Mouse (Mus musculus) limb, embryonic 13.5 days (tissue): ENCODE data around the gene Herc3. TPM values are rescaled to one million over a fixed set of nuclear protein-coding genes. Genes with fewer than 3 reads are reported as not detected.

Source experiments
- ATAC-seq: fragments of 200-750 bp; cut with Nextera tagmentation; 2 replicates; pipeline ENCODE4 v1.8.0; 2017; ENCODE audit warnings: low read depth, moderate number of reproducible peaks, moderate TSS enrichment; ENCODE audit not compliant: low FRiP score
- H3K27ac ChIP-seq: fragments of 300-500 bp; sonication (generic); 2 replicates; pipeline ENCODE4 v1.5.1; 2015; ENCODE audit warnings: inconsistent platforms, mild to moderate bottlenecking, moderate library complexity
- H3K27me3 ChIP-seq: fragments of 300-500 bp; sonication (generic); 2 replicates; pipeline ENCODE4 v1.6.1; 2015; ENCODE audit warnings: mild to moderate bottlenecking, inconsistent platforms
- H3K36me3 ChIP-seq: fragments of 300-500 bp; sonication (generic); 2 replicates; pipeline ENCODE4 v1.6.1; 2015; ENCODE audit warnings: inconsistent platforms, mild to moderate bottlenecking, moderate library complexity
- H3K4me1 ChIP-seq: fragments of 300-500 bp; sonication (generic); 2 replicates; pipeline ENCODE4 v1.6.1; 2015; ENCODE audit warnings: inconsistent platforms
- H3K4me2 ChIP-seq: fragments of 300-500 bp; sonication (generic); replicated peaks from 2 replicates; pipeline ENCODE4 v1.6.1; 2015; ENCODE audit warnings: inconsistent platforms, mild to moderate bottlenecking, moderate library complexity
- H3K4me3 ChIP-seq: fragments of 300-500 bp; sonication (generic); 2 replicates; pipeline ENCODE4 v1.5.1; 2015; ENCODE audit warnings: moderate library complexity, mild to moderate bottlenecking, inconsistent platforms
- H3K9ac ChIP-seq: fragments of 300-500 bp; sonication (generic); 2 replicates; pipeline ENCODE4 v1.6.1; 2015; ENCODE audit warnings: mild to moderate bottlenecking, inconsistent platforms
- H3K9me3 ChIP-seq: fragments of 300-500 bp; sonication (generic); 2 replicates; pipeline ENCODE4 v1.6.1; 2016; ENCODE audit warnings: inconsistent platforms
- WGBS: fragments of 180-500 bp; shearing (Covaris S2); methylation state at CpG from one replicate; pipeline ENCODE4 v1.1.7; 2015; 5-methylcytosine and 5-hydroxymethylcytosine counted together
- polyA plus RNA-seq: library from polyadenylated mRNA; unstranded; fragments of >200 nt; fragmentation: Nextera tagmentation; extraction: Ambion mirVana; gene quantifications from 2 replicates; pipeline ENCODE4 v1.2.1, GENCODE M21; 2015

Gene Herc3
- polyA plus RNA-seq, 1 experiment from 2014 or later: 7.5 TPM

DNA sequence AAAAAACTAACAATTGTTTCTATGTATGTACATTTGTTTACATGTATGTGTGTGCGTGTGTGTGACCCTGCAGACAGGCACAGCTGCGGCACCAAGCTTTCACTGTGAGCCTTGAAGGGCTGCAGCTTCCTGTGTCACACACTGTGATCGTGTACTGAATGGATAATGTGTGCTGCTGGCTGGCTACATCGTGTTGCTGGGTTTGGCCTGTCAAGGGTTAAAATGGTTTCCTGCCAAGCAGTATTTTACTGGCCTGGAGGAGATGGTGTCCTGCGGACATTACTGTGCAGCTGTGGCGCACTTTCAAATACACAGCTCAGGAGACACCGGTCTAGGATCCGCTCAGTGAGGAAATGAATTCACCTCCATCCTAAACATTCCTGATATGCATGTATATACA, 71.9 kb downstream of the Herc3 start:
- ATAC-seq: peak; percentile 71
- WGBS: 21% methylated on average over 8 of the region's 8 CpGs
- Histone ChIP-seq H3K27ac (no peak overlapping the region), H3K9me3 (peaks cover 20% of the 10 kb centered on the region), H3K4me2 (0 out of 2 replicates have a peak overlapping the region, but pooled peaks have one; percentile 21), H3K9ac (no peak overlapping the region), H3K4me3 (no peak overlapping the region), H3K27me3 (no peaks in the 10 kb centered on the region), H3K36me3 (no peaks in the 10 kb centered on the region; the same call in 1 of the 2 replicates), H3K4me1 (peaks cover 12% of the 10 kb centered on the region)

DNA sequence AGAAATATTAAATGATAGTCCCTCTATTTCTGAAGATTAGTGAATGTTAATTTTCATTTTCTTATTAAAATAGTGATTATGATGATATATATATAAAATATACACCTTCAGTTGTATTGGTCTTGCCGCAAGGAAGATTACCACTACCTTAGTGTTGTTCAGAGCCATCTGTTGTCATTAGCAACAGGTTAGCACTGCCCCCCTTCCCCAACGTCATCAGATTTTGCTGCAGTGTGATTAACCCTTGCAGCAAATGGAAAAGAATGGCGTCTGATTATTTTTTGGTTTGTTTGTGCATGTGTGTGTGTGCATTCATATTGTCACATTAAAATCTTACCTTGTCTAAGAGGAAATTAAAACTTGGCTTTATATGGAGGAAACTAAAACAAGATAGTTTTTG, 73.3 kb downstream of the Herc3 start:
- no peak for ATAC-seq
- WGBS: 47% methylated on average over 3 of the region's 3 CpGs
- no peak overlapping the region for H3K27ac ChIP-seq

DNA sequence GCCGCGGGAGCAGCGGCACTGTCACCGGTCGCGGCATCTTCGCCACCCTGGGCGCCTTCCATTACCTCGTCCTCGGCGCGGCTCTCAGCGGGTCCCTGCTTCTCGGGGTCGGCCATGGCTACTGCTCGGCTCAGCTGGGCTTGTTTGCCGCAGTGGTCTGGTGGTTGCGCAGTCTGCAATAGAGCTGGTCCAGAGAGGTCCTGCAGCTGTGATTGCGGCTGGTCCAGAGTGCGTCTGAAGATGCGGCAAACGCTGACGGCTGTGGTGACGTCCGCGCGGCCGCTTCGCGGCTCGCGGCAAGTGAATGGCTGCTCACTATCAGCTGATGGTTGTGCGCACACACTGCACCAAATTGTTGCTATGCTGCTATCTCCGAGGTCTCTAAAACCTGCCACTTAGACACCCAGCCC, 75.6 kb downstream of the Herc3 start, which contains the start of gene Nap1l5:
Nap1l5 (minus strand) TSS at position 225 of the 410 bp plus-strand sequence.
- WGBS: 51% methylated on average over 34 of the region's 34 CpGs
- peak within 1 kb of the TSS; percentile 43; the same call in 1 of the 2 replicates for H3K9ac ChIP-seq

More for the DNA sequence above, 73.3 kb downstream of the Herc3 start:
- Histone ChIP-seq H3K4me2 (no peak overlapping the region), H3K36me3 (no peaks in the 10 kb centered on the region; the same call in 1 of the 2 replicates), H3K4me1 (peaks cover 12% of the 10 kb centered on the region), H3K27me3 (no peaks in the 10 kb centered on the region), H3K4me3 (no peak overlapping the region), H3K9ac (no peak overlapping the region), H3K9me3 (peaks cover 20% of the 10 kb centered on the region)

DNA sequence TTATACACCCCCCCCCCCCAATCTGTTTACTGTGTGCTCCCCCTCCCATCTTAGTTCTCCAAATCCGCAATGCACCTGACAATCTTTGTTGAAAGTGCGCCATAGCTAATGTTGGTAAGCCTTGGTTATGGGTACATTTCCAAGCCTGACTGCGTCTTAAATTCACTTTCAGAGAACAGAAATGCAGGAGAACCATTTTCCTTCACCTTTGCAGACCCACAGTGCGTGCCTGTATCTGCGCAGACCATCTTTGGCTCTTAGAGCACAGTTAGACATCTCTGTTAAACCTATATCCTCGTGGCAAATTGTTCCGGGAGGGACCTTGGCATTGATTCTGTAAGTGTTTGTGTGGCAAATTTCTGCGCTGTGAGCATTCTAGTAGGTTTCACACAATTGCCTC, 76.1 kb downstream of the Herc3 start:
- H3K4me3 ChIP-seq: peak overlapping the region; percentile 47
- no peak for ATAC-seq

More for the DNA sequence above, 75.6 kb downstream of the Herc3 start, which contains the start of gene Nap1l5:
- H3K27ac ChIP-seq: no peak within 1 kb of the TSS
- H3K4me1 ChIP-seq: peaks cover 8% of the 10 kb centered on the region
- ATAC-seq: peak; percentile 64; the same call in 1 of the 2 replicates
- H3K27me3 ChIP-seq: no peaks in the 10 kb centered on the region
- H3K4me2 ChIP-seq: peak within 1 kb of the TSS; percentile 74
- H3K4me3 ChIP-seq: peak within 1 kb of the TSS; percentile 47
- peaks cover 20% of the 10 kb centered on the region for H3K9me3 ChIP-seq
- no peaks in the 10 kb centered on the region; the same call in 1 of the 2 replicates for H3K36me3 ChIP-seq

DNA sequence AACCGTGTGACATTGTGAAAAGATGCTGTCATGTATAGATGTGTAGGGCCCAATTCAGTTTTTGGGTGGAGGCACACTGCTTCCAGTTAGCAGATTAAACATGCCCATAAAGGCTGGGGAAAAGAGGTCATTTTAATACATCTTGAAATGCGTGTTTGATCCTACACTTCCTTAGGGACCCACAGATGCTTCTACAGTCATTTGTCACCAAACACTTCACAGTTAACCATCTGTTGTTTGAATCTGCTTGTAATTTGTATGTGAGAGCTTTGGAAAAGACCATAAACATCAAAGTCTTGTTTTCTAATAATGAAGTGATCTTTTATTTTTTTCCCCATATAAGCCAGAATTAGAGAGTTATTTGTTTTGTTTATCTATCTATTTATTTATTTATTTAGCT, 76.5 kb downstream of the Herc3 start:
- ATAC-seq: no peak
- WGBS: 62% methylated on average over 2 of the region's 2 CpGs
- H3K4me2 ChIP-seq: no peak overlapping the region

More for the DNA sequence above, 76.1 kb downstream of the Herc3 start:
- H3K9ac ChIP-seq: no peak overlapping the region
- H3K27me3 ChIP-seq: no peaks in the 10 kb centered on the region
- peaks cover 20% of the 10 kb centered on the region for H3K9me3 ChIP-seq
- peak overlapping the region; percentile 74 for H3K4me2 ChIP-seq
- 71% methylated on average over 8 of the region's 8 CpGs for WGBS
- no peaks in the 10 kb centered on the region; the same call in 1 of the 2 replicates for H3K36me3 ChIP-seq
- H3K4me1 ChIP-seq: peaks cover 6% of the 10 kb centered on the region
- no peak overlapping the region for H3K27ac ChIP-seq

DNA sequence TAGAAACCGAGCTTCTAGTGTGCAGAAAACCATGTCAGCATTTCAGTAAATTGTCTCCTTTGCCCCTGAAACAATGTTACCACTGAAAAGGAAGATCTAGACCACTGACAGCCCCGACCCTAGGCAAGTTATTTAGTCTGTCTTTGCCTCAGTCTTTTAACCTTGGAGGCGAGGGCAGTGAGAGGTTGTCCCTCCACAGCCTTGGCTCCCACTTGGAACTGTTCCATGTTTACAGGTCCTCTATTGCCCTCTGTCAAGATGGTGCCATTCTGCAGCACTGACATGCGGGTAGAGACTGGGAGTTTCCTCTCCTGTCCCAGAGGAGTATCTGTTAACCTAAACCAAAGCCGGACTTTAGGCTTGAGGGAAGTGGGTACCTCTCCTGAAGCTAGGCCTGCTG, 81.6 kb downstream of the Herc3 start:
- no peak for ATAC-seq
- Histone ChIP-seq H3K4me1 (no peaks in the 10 kb centered on the region), H3K27ac (no peak overlapping the region), H3K36me3 (peaks cover 4% of the 10 kb centered on the region; the same call in 1 of the 2 replicates), H3K4me2 (no peak overlapping the region), H3K4me3 (no peak overlapping the region), H3K9me3 (no peaks in the 10 kb centered on the region), H3K27me3 (no peaks in the 10 kb centered on the region), H3K9ac (no peak overlapping the region)
- 81% methylated on average over 5 of the region's 5 CpGs for WGBS

More for the DNA sequence above, 76.5 kb downstream of the Herc3 start:
- Histone ChIP-seq H3K9me3 (peaks cover 20% of the 10 kb centered on the region), H3K9ac (no peak overlapping the region), H3K27me3 (no peaks in the 10 kb centered on the region), H3K36me3 (no peaks in the 10 kb centered on the region; the same call in 1 of the 2 replicates), H3K27ac (no peak overlapping the region), H3K4me1 (peaks cover 6% of the 10 kb centered on the region), H3K4me3 (no peak overlapping the region)

DNA sequence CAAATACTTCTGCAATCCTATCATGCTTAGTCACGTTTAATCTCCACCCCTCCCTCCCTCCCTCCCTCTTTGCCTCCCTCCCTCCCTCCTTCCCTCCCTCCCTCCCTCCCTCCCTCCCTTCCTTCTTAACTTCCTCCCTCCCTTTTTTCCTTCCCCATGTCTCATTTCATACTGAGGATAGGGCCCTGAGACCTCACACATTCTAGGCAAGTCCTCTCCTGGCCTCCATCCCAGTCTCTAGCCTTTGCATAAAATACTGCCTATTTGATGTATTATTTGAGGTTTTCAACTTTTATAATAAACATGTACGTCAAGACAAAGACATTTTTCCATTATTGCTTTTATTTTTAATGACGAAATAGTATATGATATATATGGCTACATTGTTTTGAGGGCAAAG, 82.3 kb downstream of the Herc3 start:
- no peaks in the 10 kb centered on the region for H3K4me1 ChIP-seq
- no peaks in the 10 kb centered on the region for H3K9me3 ChIP-seq
- no peak overlapping the region for H3K4me2 ChIP-seq
- 71% methylated on average over 3 of the region's 3 CpGs for WGBS
- H3K27ac ChIP-seq: no peak overlapping the region
- no peak for ATAC-seq
- no peaks in the 10 kb centered on the region for H3K27me3 ChIP-seq
- H3K4me3 ChIP-seq: no peak overlapping the region
- peaks cover 4% of the 10 kb centered on the region; the same call in 1 of the 2 replicates for H3K36me3 ChIP-seq
- no peak overlapping the region for H3K9ac ChIP-seq

DNA sequence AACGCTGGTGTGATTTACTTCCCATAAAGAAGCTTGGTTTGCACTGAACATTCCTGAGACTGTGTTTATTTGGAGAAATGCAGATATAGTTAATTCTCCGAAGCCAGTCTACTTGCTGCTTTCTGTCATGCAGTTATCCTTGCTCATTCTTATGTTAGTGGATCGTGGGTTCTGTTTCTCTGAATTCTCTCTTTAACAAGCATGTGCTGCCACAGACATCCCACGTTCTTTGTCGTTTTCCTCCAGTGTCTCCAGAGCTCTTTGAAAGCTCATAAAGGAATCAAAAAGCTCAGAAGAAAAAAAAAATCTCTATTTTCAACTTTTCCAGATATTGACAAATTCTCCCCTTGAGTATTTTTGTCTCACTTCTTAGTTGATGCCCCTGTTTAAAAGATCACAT, 82.7 kb downstream of the Herc3 start:
- H3K27me3 ChIP-seq: no peaks in the 10 kb centered on the region
- no peaks in the 10 kb centered on the region for H3K9me3 ChIP-seq
- H3K27ac ChIP-seq: no peak overlapping the region
- H3K4me3 ChIP-seq: no peak overlapping the region
- peaks cover 7% of the 10 kb centered on the region; the same call in 1 of the 2 replicates for H3K36me3 ChIP-seq
- no peak overlapping the region for H3K4me2 ChIP-seq
- H3K4me1 ChIP-seq: no peaks in the 10 kb centered on the region
- ATAC-seq: no peak
- WGBS: 76% methylated on average over 5 of the region's 5 CpGs
- H3K9ac ChIP-seq: no peak overlapping the region

DNA sequence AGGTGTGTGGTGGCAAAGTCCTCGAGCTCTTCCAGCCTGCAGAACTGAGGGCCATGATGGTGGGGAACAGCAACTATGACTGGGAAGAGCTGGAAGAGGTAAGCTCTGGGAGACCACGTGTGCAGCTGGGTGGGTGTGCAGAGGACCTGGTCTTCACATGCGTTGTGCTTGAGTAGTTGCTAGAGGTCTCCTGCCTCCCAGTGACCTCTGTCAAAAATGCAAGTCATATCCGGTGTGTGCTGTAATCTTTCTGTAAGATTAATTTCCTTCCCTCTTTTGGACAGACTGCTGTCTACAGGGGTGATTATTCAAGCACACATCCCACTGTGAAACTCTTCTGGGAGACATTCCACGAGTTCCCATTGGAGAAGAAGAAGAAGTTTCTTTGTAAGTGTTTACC, 85.2 kb downstream of the Herc3 start:
- Histone ChIP-seq H3K27ac (no peak overlapping the region), H3K9ac (no peak overlapping the region), H3K4me2 (no peak overlapping the region), H3K4me3 (no peak overlapping the region), H3K36me3 (peaks cover 7% of the 10 kb centered on the region; the same call in 1 of the 2 replicates), H3K9me3 (no peaks in the 10 kb centered on the region), H3K27me3 (no peaks in the 10 kb centered on the region), H3K4me1 (no peaks in the 10 kb centered on the region)
- no peak for ATAC-seq
- WGBS: 91% methylated on average over 5 of the region's 5 CpGs

DNA sequence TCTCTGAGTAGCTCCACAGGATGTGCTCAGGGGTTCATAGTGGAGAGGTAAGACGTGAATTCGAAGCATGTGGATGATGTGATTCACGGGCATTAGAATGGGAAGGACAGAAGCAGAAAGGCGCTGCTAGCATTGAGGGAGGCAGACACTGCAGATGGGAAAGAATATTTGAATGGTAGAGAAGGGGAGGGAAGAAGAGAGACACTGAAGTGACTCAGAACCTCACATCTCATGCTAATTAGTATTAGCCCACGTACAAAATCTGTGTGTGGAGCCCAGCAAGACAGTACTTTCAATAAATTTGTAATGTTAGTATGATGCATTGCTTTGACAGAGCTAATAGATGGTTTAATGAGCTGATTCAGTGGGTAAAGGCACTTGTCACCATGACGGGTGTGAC, 89.5 kb downstream of the Herc3 start:
- Histone ChIP-seq H3K9me3 (no peaks in the 10 kb centered on the region), H3K4me3 (no peak overlapping the region), H3K9ac (no peak overlapping the region), H3K4me1 (no peaks in the 10 kb centered on the region), H3K27ac (no peak overlapping the region), H3K27me3 (no peaks in the 10 kb centered on the region), H3K4me2 (no peak overlapping the region), H3K36me3 (peaks cover 7% of the 10 kb centered on the region; the same call in 1 of the 2 replicates)
- 84% methylated on average over 6 of the region's 6 CpGs for WGBS
- ATAC-seq: no peak

DNA sequence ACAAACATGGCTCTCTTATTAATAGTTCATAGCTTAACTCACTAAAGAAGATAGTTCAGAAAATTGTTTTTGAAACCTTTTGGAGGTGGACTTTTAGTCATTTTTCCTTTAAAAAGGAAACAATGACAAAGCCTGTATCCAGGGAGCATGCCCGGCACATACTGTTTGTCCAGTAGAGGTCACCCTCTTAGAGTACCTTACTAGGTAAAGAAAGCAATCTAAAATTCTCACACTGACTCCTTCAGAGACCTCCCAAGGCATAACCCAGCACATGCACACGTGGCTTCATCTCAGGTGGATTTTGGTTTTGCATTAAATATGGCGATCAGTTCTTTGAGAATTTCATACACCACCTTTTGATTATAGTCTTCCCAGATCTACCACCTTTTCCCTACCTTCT, 90.4 kb downstream of the Herc3 start:
- WGBS: 52% methylated on average over 3 of the region's 3 CpGs
- Histone ChIP-seq H3K4me1 (no peaks in the 10 kb centered on the region), H3K4me3 (no peak overlapping the region), H3K4me2 (no peak overlapping the region), H3K27me3 (no peaks in the 10 kb centered on the region), H3K9me3 (no peaks in the 10 kb centered on the region), H3K36me3 (0 out of 2 replicates have a peak, but pooled peaks cover 3% of the 10 kb centered on the region), H3K27ac (no peak overlapping the region), H3K9ac (no peak overlapping the region)
- no peak for ATAC-seq

DNA sequence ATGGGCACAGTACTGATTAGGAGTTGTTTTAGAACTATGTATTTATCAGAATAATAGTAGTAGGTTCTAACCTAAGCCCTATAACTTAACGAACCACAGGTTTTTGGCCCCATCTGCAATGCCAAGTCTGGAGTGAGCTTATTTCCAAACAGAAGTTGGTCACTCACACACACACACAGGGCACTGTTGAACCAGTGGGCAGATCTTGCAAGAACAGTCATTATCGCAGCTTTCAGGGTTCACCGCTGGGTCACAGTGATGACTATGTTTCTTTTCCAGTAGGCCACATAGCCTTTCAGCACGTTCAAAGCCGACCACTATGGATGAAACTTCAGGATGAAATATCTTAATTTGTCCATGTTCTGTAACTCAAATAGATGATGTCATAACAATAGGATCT, 91.2 kb downstream of the Herc3 start:
- WGBS: 84% methylated on average over 5 of the region's 5 CpGs
- no peaks in the 10 kb centered on the region for H3K4me1 ChIP-seq
- H3K4me2 ChIP-seq: no peak overlapping the region
- no peak overlapping the region for H3K9ac ChIP-seq
- no peak overlapping the region for H3K27ac ChIP-seq
- no peaks in the 10 kb centered on the region for H3K9me3 ChIP-seq
- ATAC-seq: no peak
- no peaks in the 10 kb centered on the region for H3K27me3 ChIP-seq
- H3K4me3 ChIP-seq: no peak overlapping the region
- H3K36me3 ChIP-seq: 0 out of 2 replicates have a peak, but pooled peaks cover 3% of the 10 kb centered on the region

DNA sequence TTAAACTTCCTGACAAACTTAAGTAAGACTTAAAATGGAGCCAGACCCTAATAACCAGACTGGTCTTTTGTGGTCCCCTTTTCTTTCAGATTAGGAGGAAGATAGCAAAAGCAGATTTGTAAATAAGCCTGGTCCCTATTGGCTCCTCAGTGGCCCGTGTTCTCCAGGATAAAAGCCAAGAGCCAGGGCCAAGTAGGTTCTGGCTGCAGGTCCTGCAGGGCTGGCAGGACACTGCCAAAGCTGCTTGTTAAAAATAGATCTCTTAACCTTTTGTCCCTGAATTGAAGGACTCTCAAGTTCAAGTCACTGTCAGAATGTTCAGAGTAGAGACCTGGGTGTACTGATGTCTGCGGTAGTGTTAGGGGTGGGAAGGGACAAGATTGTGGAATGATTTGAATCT, 96.6 kb downstream of the Herc3 start:
- 74% methylated on average over 2 of the region's 2 CpGs for WGBS
- Histone ChIP-seq H3K27me3 (no peaks in the 10 kb centered on the region), H3K4me2 (no peak overlapping the region), H3K9me3 (no peaks in the 10 kb centered on the region), H3K27ac (no peak overlapping the region), H3K4me1 (peaks cover 6% of the 10 kb centered on the region; the same call in 1 of the 2 replicates), H3K36me3 (no peaks in the 10 kb centered on the region), H3K9ac (no peak overlapping the region), H3K4me3 (no peak overlapping the region)
- no peak for ATAC-seq
